Mouse (Mus musculus) CH12.LX (cell line): Measurements from ENCODE around the gene Fam69b.

ENCODE experiments used
- CTCF ChIP-seq, 2 experiments: IDR thresholded peaks in 1 of 2; conservative IDR thresholded peaks in 1 of 2; 2 replicates each; pipeline ENCODE4 v1.5.1; 2011 to 2012; ENCODE audit warnings: low read depth in 2 of 2, low read length in 2 of 2, improper control_type of control experiment in 1 of 2, inconsistent platforms in 1 of 2, mild to moderate bottlenecking in 1 of 2, moderate library complexity in 1 of 2
- POLR2A ChIP-seq: IDR thresholded peaks from 2 replicates; pipeline ENCODE4 v1.6.1; 2011; ENCODE audit warnings: low read depth, mild to moderate bottlenecking, improper control_type of control experiment, low read length

DNA sequence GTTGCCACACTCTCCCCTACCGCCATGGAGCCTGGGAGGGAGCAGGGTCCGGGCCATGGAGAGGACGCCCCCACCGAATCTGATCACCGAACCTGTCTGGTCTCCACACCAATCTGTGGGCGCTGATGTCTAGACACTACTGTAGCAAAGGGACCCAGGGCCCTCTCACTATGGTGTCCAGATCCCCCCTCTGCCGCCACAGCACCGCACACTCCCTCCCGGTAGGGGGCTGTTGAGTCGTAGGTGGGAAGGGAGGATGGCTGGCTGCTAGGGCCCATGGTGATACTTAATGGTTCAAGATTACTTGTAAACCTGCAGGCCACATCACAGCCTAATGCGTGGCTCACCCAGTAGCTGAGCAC is 41.2 kb upstream of the Fam69b start:
- TF ChIP-seq POLR2A (no peak), CTCF (conservative IDR thresholded peaks at IDR 0.05 in 1 of 2, IDR thresholded peaks at IDR 0.05 in 1 of 2; ENCODE audit: low read depth in 2 of 2, low read length in 2 of 2) (no peak)
